Comparison of ENCODE assay signal across 28 mouse cellular contexts in genomic region chr2:166606481-166607245, GRCm38 (mm10).
DNase-seq lines count a peak whose midpoint lies in the region; ATAC-seq and TF ChIP-seq lines count a peak whose summit lies in the region.
"Had no signal": no experiment of that assay in that cellular context is flagged by ENCODE, and none has a peak within 500 bp of the region (broad histone marks: within the 10 kb centered on the region; RNA-seq: fewer than 3 reads in every experiment).

No protein-coding gene starts in this region.

- WGBS in forebrain, embryonic 10.5 days, result 80% methylated on average over 17 of the region's 17 CpGs
- 85% methylated on average over 17 of the region's 17 CpGs for WGBS in forebrain, embryonic 13.5 days
- WGBS in midbrain, embryonic 10.5 days, result 84% methylated on average over 17 of the region's 17 CpGs
- 82% methylated on average over 17 of the region's 17 CpGs for WGBS in midbrain, postnatal 0 days
- 65% methylated on average over 17 of the region's 17 CpGs for WGBS in limb, embryonic 15.5 days
- WGBS in intestine, postnatal 0 days, result 75% methylated on average over 17 of the region's 17 CpGs

- no peak for TF ChIP-seq CTCF in midbrain, postnatal 0 days (IDR thresholded peaks at IDR 0.05)
- no peak for TF ChIP-seq CTCF in intestine, postnatal 0 days (IDR thresholded peaks at IDR 0.05; ENCODE audit: low read depth)

- ATAC-seq in forebrain, embryonic 13.5 days, result no peak
- no peak for ATAC-seq in midbrain, postnatal 0 days (ENCODE audit: low FRiP score)
- ATAC-seq in limb, embryonic 15.5 days (ENCODE audit: insufficient number of reproducible peaks, low FRiP score, low TSS enrichment, low read depth), result no peak
- ATAC-seq in intestine, postnatal 0 days, result no peak
- ATAC-seq: forebrain, embryonic 14.5 days; inflammation-experienced regulatory T-cells, adult 6 months; midbrain, embryonic 16.5 days; Patski had no signal

- H3K36me3 ChIP-seq in forebrain, embryonic 10.5 days (replicated peaks), result peaks cover 41% of the 10 kb centered on the region
- H3K36me3 ChIP-seq in forebrain, embryonic 13.5 days (ENCODE audit: poor library complexity, severe bottlenecking), result peaks cover 35% of the 10 kb centered on the region
- peaks cover 73% of the 10 kb centered on the region for H3K36me3 ChIP-seq in midbrain, embryonic 10.5 days
- no peaks in the 10 kb centered on the region for H3K36me3 ChIP-seq in midbrain, postnatal 0 days (ENCODE audit: insufficient read depth, low read length)
- no peaks in the 10 kb centered on the region for H3K36me3 ChIP-seq in limb, embryonic 15.5 days
- H3K36me3 ChIP-seq in intestine, postnatal 0 days (ENCODE audit: control insufficient read depth, insufficient read depth), result no peaks in the 10 kb centered on the region
- H3K36me3 ChIP-seq: heart, embryonic 15.5 days; kidney, embryonic 15.5 days had no signal

- H3K27ac ChIP-seq in forebrain, embryonic 10.5 days, result peak overlapping the region; percentile 53
- H3K27ac ChIP-seq in forebrain, embryonic 13.5 days, result no peak overlapping the region; the same call in 1 of the 2 replicates
- H3K27ac ChIP-seq in midbrain, embryonic 10.5 days (replicated peaks), result peak overlapping the region; percentile 55; the same call in 1 of the 2 replicates
- no peak overlapping the region for H3K27ac ChIP-seq in midbrain, postnatal 0 days (ENCODE audit: low read depth, low read length)
- H3K27ac ChIP-seq in limb, embryonic 15.5 days, result 0 out of 2 replicates have a peak overlapping the region, but pooled peaks have one; percentile 43
- H3K27ac ChIP-seq in intestine, postnatal 0 days (ENCODE audit: low read depth, low read length), result no peak overlapping the region; the same call in 1 of the 2 replicates
- H3K27ac ChIP-seq: hindbrain, embryonic 13.5 days; kidney, embryonic 15.5 days; liver, embryonic 13.5 days; macrophage; neural tube, embryonic 13.5 days had no signal

- H3K27me3 ChIP-seq in forebrain, embryonic 10.5 days (ENCODE audit: poor library complexity, severe bottlenecking), result no peaks in the 10 kb centered on the region
- H3K27me3 ChIP-seq in forebrain, embryonic 13.5 days, result no peaks in the 10 kb centered on the region
- no peaks in the 10 kb centered on the region for H3K27me3 ChIP-seq in midbrain, embryonic 10.5 days (ENCODE audit: low read depth, poor library complexity, severe bottlenecking)
- no peaks in the 10 kb centered on the region for H3K27me3 ChIP-seq in midbrain, postnatal 0 days (ENCODE audit: insufficient read depth, low read length)
- H3K27me3 ChIP-seq in limb, embryonic 15.5 days, result no peaks in the 10 kb centered on the region
- no peaks in the 10 kb centered on the region for H3K27me3 ChIP-seq in intestine, postnatal 0 days (replicated peaks; ENCODE audit: control insufficient read depth, insufficient read depth, low read length)
- H3K27me3 ChIP-seq: heart, embryonic 15.5 days; hindbrain, embryonic 13.5 days; kidney, embryonic 15.5 days; liver, embryonic 13.5 days; neural tube, embryonic 13.5 days; Patski had no signal

- H3K9me3 ChIP-seq in forebrain, embryonic 10.5 days, result no peaks in the 10 kb centered on the region
- H3K9me3 ChIP-seq in forebrain, embryonic 13.5 days (replicated peaks), result no peaks in the 10 kb centered on the region
- no peaks in the 10 kb centered on the region for H3K9me3 ChIP-seq in midbrain, embryonic 10.5 days (replicated peaks)
- H3K9me3 ChIP-seq in midbrain, postnatal 0 days (ENCODE audit: low read length), result no peaks in the 10 kb centered on the region
- no peaks in the 10 kb centered on the region for H3K9me3 ChIP-seq in limb, embryonic 15.5 days
- H3K9me3 ChIP-seq in intestine, postnatal 0 days (ENCODE audit: control insufficient read depth), result no peaks in the 10 kb centered on the region
- H3K9me3 ChIP-seq: heart, embryonic 15.5 days; hindbrain, embryonic 13.5 days; kidney, embryonic 15.5 days; liver, embryonic 13.5 days; neural tube, embryonic 13.5 days had no signal

- no peak overlapping the region for H3K4me2 ChIP-seq in forebrain, embryonic 13.5 days
- no peak overlapping the region for H3K4me2 ChIP-seq in midbrain, postnatal 0 days (ENCODE audit: low read depth, low read length, poor library complexity, severe bottlenecking)
- no peak overlapping the region for H3K4me2 ChIP-seq in limb, embryonic 15.5 days
- no peak overlapping the region for H3K4me2 ChIP-seq in intestine, postnatal 0 days (replicated peaks; ENCODE audit: low read depth)
- H3K4me2 ChIP-seq: heart, embryonic 15.5 days; hindbrain, embryonic 13.5 days; kidney, embryonic 15.5 days; liver, embryonic 13.5 days; midbrain, embryonic 11.5 days; neural tube, embryonic 13.5 days had no signal

- H3K9ac ChIP-seq in forebrain, embryonic 13.5 days, result no peak overlapping the region
- no peak overlapping the region for H3K9ac ChIP-seq in midbrain, postnatal 0 days (replicated peaks; ENCODE audit: low read length, poor library complexity, severe bottlenecking)
- no peak overlapping the region for H3K9ac ChIP-seq in limb, embryonic 15.5 days
- H3K9ac ChIP-seq in intestine, postnatal 0 days (ENCODE audit: low read depth, low read length), result no peak overlapping the region
- H3K9ac ChIP-seq: heart, embryonic 15.5 days; hindbrain, embryonic 13.5 days; kidney, embryonic 15.5 days; liver, embryonic 13.5 days; neural tube, embryonic 13.5 days had no signal

- no peak for DNase-seq in forebrain, embryonic 10.5 days (ENCODE audit: extremely low spot score, low spot score)
- no peak for DNase-seq in midbrain, embryonic 10.5 days (ENCODE audit: low spot score)
- DNase-seq in midbrain, postnatal 0 days (ENCODE audit: low spot score), result no peak
- no peak for DNase-seq in thymus, postnatal 36 days
- DNase-seq: adrenal gland, postnatal 10 days; cerebellum, adult 11 months; cerebellum, adult 9-10 months; cerebellum, postnatal 36 days; kidney, adult 18-20 months; kidney, postnatal 25 days; liver, embryonic 13.5 days; lung, adult 2 months; lung, postnatal 10 days; right cerebral cortex, postnatal 14 days had no signal

- H3K4me3 ChIP-seq in forebrain, embryonic 10.5 days, result no peak overlapping the region
- no peak overlapping the region for H3K4me3 ChIP-seq in forebrain, embryonic 13.5 days
- no peak overlapping the region for H3K4me3 ChIP-seq in midbrain, embryonic 10.5 days
- H3K4me3 ChIP-seq in midbrain, postnatal 0 days (ENCODE audit: low read depth, low read length), result no peak overlapping the region
- H3K4me3 ChIP-seq in limb, embryonic 15.5 days, result no peak overlapping the region
- no peak overlapping the region for H3K4me3 ChIP-seq in intestine, postnatal 0 days (ENCODE audit: low read depth, low read length)
- H3K4me3 ChIP-seq: heart, embryonic 15.5 days; hindbrain, embryonic 13.5 days; kidney, embryonic 15.5 days; liver, embryonic 13.5 days; myocyte; neural tube, embryonic 13.5 days had no signal

- peaks cover 52% of the 10 kb centered on the region for H3K4me1 ChIP-seq in forebrain, embryonic 10.5 days
- H3K4me1 ChIP-seq in forebrain, embryonic 13.5 days, result 0 out of 2 replicates have a peak, but pooled peaks cover 8% of the 10 kb centered on the region
- peaks cover 40% of the 10 kb centered on the region for H3K4me1 ChIP-seq in midbrain, embryonic 10.5 days
- H3K4me1 ChIP-seq in midbrain, postnatal 0 days (ENCODE audit: insufficient read depth, low read length), result no peaks in the 10 kb centered on the region
- H3K4me1 ChIP-seq in limb, embryonic 15.5 days, result peaks cover 35% of the 10 kb centered on the region
- no peaks in the 10 kb centered on the region for H3K4me1 ChIP-seq in intestine, postnatal 0 days (replicated peaks; ENCODE audit: control insufficient read depth, insufficient read depth, low read length)
- H3K4me1 ChIP-seq: neural tube, embryonic 13.5 days had no signal

Comparison
In these comparisons a context has a peak if more than half of its experiments do, and no peak if none do; other contexts are left out.
1. H3K27ac ChIP-seq: peak in forebrain, embryonic 10.5 days (single experiment), midbrain, embryonic 10.5 days (single experiment) and limb, embryonic 15.5 days (single experiment); none in forebrain, embryonic 13.5 days (single experiment), midbrain, postnatal 0 days (single experiment) and intestine, postnatal 0 days (single experiment).